Mouse (Mus musculus): Measurements from ENCODE around the gene Zmiz2. TPM values are rescaled to one million over a fixed set of nuclear protein-coding genes. Genes with fewer than 3 reads are reported as not detected.
"Not testable (repeated sequence)": the region's sequence is repeated elsewhere in the genome, so short reads cannot be mapped to it uniquely, and the experiment has no call there.

The Zmiz2 gene
- polyA plus RNA-seq, 1 experiment from 2014 or later: 22.6 TPM

DNA sequence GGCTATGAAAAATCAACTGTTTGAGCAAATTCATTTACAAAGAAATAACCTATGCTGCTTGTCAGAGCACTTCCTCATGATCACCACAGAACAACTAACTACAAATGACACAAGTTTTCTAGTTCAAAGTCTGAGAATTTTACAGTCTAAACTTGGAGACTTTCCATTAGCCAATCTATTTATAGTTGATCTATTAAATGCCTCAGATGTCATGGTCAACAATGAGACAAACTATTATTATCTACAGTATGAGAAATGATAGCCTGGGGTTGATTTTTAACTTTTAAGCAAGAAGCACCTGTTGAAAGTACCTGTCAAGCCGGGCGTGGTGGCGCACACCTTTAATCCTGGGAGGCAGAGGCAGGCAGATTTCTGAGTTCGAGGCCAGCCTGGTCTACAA is 53.7 kb downstream of the Zmiz2 start:
- Histone ChIP-seq H3K4me1 (peaks cover 10% of the 10 kb centered on the region), H3K9me3 (no peaks in the 10 kb centered on the region), H3K27ac (replicated peaks) (no peak overlapping the region), H3K4me2 (replicated peaks) (peak overlapping the region; percentile 68; the same call in 1 of the 2 replicates), H3K4me3 (no peak overlapping the region), H3K9ac (replicated peaks) (no peak overlapping the region), H3K27me3 (no peaks in the 10 kb centered on the region), H3K36me3 (peaks cover 17% of the 10 kb centered on the region)
- WGBS: 94% methylated on average over 4 of the region's 4 CpGs
- ATAC-seq (ENCODE audit: low FRiP score, low read depth): no peak

DNA sequence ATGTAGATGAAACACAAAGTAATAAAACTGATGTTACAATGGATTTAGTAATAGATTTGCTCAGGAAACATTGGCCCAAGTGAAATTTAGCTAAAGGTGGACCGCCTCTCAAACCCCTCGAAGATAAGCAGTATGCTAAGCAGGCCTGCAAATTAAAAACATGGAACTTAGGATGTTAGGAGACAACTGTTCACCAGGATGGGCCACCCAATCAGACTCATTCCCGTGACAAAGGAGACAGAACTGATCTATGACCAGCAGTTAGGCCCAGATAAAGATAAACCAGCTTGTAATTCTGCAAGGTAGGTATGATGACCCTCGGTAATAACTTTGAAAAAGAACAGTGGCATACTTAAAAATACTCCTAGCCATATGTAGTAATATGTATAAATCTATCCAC is 54.2 kb downstream of the Zmiz2 start:
- Histone ChIP-seq H3K27me3 (no peaks in the 10 kb centered on the region), H3K9ac (replicated peaks) (peak overlapping the region; percentile 84), H3K4me1 (peaks cover 10% of the 10 kb centered on the region), H3K36me3 (peaks cover 11% of the 10 kb centered on the region), H3K4me2 (replicated peaks) (peak overlapping the region; percentile 68), H3K4me3 (peak overlapping the region; percentile 83), H3K9me3 (no peaks in the 10 kb centered on the region), H3K27ac (replicated peaks) (peak overlapping the region; percentile 97)
- no peak for ATAC-seq (ENCODE audit: low FRiP score, low read depth)
- 62% methylated on average over 4 of the region's 4 CpGs for WGBS

DNA sequence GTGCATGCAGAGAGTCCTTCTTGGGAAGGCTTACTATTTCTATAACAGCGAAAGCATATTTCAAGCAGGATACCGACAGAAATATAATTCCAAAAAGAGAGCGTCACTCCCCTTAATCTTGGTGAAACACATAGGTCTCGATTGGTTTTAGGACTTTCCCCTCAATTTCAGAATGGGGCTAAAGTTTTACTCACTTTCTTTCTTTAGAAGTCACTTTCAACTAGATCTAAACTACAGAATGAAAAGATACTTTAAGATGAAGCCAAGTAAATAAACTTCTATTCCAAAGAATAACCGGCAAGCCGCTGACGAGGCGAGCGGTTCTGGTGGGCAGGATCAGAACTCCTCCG is 54.8 kb downstream of the Zmiz2 start:
- Histone ChIP-seq H3K36me3 (peaks cover 10% of the 10 kb centered on the region; the same call in 1 of the 2 replicates), H3K27ac (replicated peaks) (peak overlapping the region; percentile 97), H3K4me2 (replicated peaks) (peak overlapping the region; percentile 68), H3K9me3 (no peaks in the 10 kb centered on the region), H3K4me1 (peaks cover 10% of the 10 kb centered on the region), H3K4me3 (peak overlapping the region; percentile 83), H3K27me3 (no peaks in the 10 kb centered on the region), H3K9ac (replicated peaks) (peak overlapping the region; percentile 84)
- ATAC-seq (ENCODE audit: low FRiP score, low read depth): no peak
- 0% methylated on average over 10 of the region's 10 CpGs for WGBS

DNA sequence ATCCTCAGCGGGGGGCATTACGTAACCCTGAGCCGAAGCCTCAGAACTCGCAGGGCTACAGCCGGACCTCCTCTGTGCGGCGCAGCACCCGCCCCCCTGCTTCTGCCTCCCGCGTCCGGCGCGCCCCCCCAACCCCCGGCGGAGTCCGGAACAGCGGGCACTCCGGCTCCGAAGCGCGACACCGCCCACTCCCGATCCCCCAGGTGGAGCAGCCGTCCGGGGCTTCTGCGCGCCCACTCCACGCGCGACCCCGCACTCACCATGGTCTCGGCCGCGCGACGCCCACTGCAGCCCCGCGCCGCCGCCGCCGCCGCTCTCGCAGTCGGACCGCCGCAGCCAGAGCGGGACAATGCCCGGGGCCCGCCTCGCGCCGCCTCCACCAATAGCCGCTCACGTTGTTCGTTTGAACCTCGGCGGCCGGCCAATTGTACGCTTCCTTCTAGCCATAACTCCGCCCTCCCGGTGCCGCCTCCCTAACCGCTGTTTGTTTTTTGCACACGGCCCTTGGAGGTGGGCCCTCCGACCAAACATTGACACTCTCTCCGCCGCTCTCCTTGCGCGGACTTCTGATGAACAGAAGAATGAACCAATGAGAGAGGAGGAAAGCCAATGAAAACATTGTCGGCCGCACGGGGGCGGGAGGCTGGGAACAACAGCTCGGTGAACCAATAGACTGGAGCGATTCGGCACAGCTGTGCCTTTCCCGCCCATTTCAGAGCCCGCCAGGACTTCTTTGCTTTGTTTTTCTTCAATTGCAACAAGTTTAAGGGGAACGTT is 55.4 kb downstream of the Zmiz2 start, which contains the start of gene H2afv:
TSS of gene H2afv (minus strand) at position 367 of the 777 bp plus-strand sequence.
- WGBS: under 1% methylated on average over 79 of the region's 80 CpGs
- Histone ChIP-seq H3K4me1 (peaks cover 10% of the 10 kb centered on the region), H3K9ac (replicated peaks) (peak within 1 kb of the TSS; percentile 84), H3K27ac (replicated peaks) (peak within 1 kb of the TSS; percentile 97), H3K9me3 (no peaks in the 10 kb centered on the region), H3K36me3 (peaks cover 10% of the 10 kb centered on the region; the same call in 1 of the 2 replicates), H3K27me3 (no peaks in the 10 kb centered on the region), H3K4me3 (peak within 1 kb of the TSS; percentile 83), H3K4me2 (replicated peaks) (peak within 1 kb of the TSS; percentile 68)
- peak; percentile 98 for ATAC-seq (ENCODE audit: low FRiP score, low read depth)

DNA sequence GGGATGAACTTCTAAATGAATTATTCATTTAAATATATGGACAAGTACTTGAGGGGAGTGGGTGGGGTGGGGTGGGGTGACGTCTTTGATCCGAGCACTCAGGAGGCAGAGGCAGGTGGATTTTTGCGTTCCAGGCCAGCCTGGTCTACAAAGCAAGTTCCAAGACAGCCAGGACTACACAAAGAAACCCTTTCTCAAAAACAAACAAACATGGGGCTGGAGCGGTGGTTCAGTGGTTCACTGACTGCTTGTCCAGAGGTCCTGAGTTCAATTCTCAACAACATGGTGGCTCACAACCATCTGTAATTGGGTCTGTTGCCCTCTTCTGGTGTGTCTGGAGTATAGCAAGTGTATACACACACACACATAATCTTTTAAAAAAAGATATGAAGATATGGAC is 56.6 kb downstream of the Zmiz2 start:
- Histone ChIP-seq H3K4me3 (no peak overlapping the region), H3K4me2 (replicated peaks) (no peak overlapping the region), H3K4me1 (peaks cover 10% of the 10 kb centered on the region), H3K27me3 (no peaks in the 10 kb centered on the region), H3K9ac (replicated peaks) (no peak overlapping the region), H3K9me3 (no peaks in the 10 kb centered on the region), H3K36me3 (peaks cover 10% of the 10 kb centered on the region; the same call in 1 of the 2 replicates), H3K27ac (replicated peaks) (no peak overlapping the region)
- WGBS: 77% methylated on average over 4 of the region's 4 CpGs
- no peak for ATAC-seq (ENCODE audit: low FRiP score, low read depth)

DNA sequence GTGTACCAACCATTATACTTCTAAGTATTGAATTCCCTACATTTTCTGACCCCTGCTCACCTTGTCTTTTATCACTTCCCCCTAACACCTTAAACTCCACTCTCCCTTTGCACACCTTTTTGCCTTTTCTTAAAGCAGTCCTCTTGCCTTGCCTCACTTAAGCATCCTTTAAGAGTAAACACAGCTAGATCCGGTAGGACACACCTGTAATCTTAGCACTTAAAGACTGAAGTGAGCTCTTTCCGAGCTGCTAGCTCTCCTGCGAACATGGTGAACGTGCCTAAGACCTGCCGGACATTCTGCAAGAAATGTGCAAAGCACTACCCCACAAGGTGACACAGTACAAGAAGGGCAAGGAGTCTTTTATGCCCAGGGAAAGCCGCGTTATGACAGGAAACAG is 57.1 kb downstream of the Zmiz2 start:
- WGBS: 87% methylated on average over 7 of the region's 7 CpGs
- no peaks in the 10 kb centered on the region for H3K9me3 ChIP-seq
- ATAC-seq (ENCODE audit: low FRiP score, low read depth): no peak

DNA sequence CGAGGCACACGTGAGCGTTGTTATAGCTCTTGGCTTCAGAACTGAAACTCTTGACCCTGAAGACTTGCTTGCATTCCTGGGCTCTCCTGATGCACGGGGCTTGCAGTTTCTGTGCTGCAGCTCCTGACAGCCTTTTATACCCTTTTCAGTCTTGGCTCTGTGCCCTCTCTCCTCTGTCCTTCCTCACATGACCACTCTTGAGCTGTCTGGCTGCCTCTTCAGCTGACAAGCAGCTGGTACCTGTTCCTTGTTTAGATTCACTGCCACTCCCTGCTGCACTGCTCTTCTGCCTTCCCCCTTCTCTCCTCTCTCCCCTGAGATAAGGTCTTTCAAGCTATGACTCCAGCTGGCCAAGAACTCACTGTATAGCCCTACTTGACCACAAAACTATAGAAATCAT is 58.6 kb downstream of the Zmiz2 start:
- WGBS: 90% methylated on average over 4 of the region's 4 CpGs
- Histone ChIP-seq H3K36me3 (no peaks in the 10 kb centered on the region), H3K27ac (replicated peaks) (no peak overlapping the region), H3K4me3 (no peak overlapping the region), H3K27me3 (no peaks in the 10 kb centered on the region), H3K9me3 (no peaks in the 10 kb centered on the region), H3K9ac (replicated peaks) (no peak overlapping the region), H3K4me2 (replicated peaks) (no peak overlapping the region), H3K4me1 (peaks cover 10% of the 10 kb centered on the region)
- no peak for ATAC-seq (ENCODE audit: low FRiP score, low read depth)

More for the DNA sequence above, 57.1 kb downstream of the Zmiz2 start:
- Histone ChIP-seq H3K27me3 (no peaks in the 10 kb centered on the region), H3K9ac (replicated peaks) (no peak overlapping the region), H3K4me1 (peaks cover 10% of the 10 kb centered on the region), H3K27ac (replicated peaks) (no peak overlapping the region), H3K4me2 (replicated peaks) (no peak overlapping the region), H3K4me3 (no peak overlapping the region), H3K36me3 (peaks cover 7% of the 10 kb centered on the region; the same call in 1 of the 2 replicates)

DNA sequence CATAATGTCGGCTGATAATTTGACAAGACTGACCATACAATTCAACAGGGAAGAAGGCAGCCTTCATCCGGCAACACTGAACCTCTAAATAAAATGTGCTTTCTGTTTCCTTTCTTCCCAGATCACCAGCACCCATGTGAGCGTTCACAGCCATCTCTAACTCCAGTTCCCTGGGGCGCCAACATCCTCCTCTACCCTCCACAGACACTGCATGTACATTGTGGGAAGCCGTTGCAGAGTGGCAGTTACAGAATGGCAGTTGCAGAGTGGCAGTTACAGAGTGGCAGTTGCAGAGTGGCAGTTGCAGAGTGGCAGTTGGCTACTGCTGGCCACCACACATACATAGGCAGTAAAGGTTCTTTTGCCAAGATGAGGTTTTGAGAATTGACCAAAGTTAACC is 59.3 kb downstream of the Zmiz2 start:
- not testable (repeated sequence) for ATAC-seq (ENCODE audit: low FRiP score, low read depth); H3K27ac ChIP-seq (replicated peaks); H3K4me3 ChIP-seq; H3K9me3 ChIP-seq; H3K4me1 ChIP-seq; H3K9ac ChIP-seq (replicated peaks); H3K4me2 ChIP-seq (replicated peaks); H3K36me3 ChIP-seq; H3K27me3 ChIP-seq
- 94% methylated on average over 5 of the region's 5 CpGs for WGBS

Small RNA genes lying within 50 kb of the gene (microRNA-seq; reads per million reads assigned to microRNA genes)
- 2.6 reads per million, percentile 3 among the genes with 10 or more reads in this experiment for gene Mir7651

Other genes with a start within 250 kb of the Zmiz2 start
- gene A730071L15Rik, start 189.0 kb upstream of the Zmiz2 start, polyA plus RNA-seq (2016; fragmentation: Nextera tagmentation; extraction: Ambion mirVana): 0.38 and 0.41 TPM in 2 replicates
- 55.0 and 55.9 TPM in 2 replicates for gene Nudcd3, start 188.7 kb upstream of the Zmiz2 start, polyA plus RNA-seq (2016; fragmentation: Nextera tagmentation; extraction: Ambion mirVana)
- not detected in 2 replicates for gene Npc1l1, start 158.9 kb upstream of the Zmiz2 start, polyA plus RNA-seq (2016; fragmentation: Nextera tagmentation; extraction: Ambion mirVana)
- gene Ddx56, start 121.3 kb upstream of the Zmiz2 start, polyA plus RNA-seq (2016; fragmentation: Nextera tagmentation; extraction: Ambion mirVana): 92.0 and 93.7 TPM in 2 replicates
- 150 and 153 TPM in 2 replicates for gene Tmed4, start 114.2 kb upstream of the Zmiz2 start, polyA plus RNA-seq (2016; fragmentation: Nextera tagmentation; extraction: Ambion mirVana)
- 92.4 and 98.3 TPM in 2 replicates for gene Ogdh, start 97.4 kb upstream of the Zmiz2 start, polyA plus RNA-seq (2016; fragmentation: Nextera tagmentation; extraction: Ambion mirVana)
- 4,523 and 4,594 TPM in 2 replicates for gene Ppia, start 26.4 kb downstream of the Zmiz2 start, polyA plus RNA-seq (2016; fragmentation: Nextera tagmentation; extraction: Ambion mirVana)
- gene H2afv, start 55.4 kb downstream of the Zmiz2 start, polyA plus RNA-seq (2016; fragmentation: Nextera tagmentation; extraction: Ambion mirVana): 831 and 843 TPM in 2 replicates
- gene Purb, start 86.8 kb downstream of the Zmiz2 start, polyA plus RNA-seq (2016; fragmentation: Nextera tagmentation; extraction: Ambion mirVana): 16.8 and 17.0 TPM in 2 replicates
- gene Myo1g, start 131.9 kb downstream of the Zmiz2 start, polyA plus RNA-seq (2016; fragmentation: Nextera tagmentation; extraction: Ambion mirVana): 0.31 and 0.47 TPM in 2 replicates
- 87.5 and 88.6 TPM in 2 replicates for gene Ccm2, start 157.8 kb downstream of the Zmiz2 start, polyA plus RNA-seq (2016; fragmentation: Nextera tagmentation; extraction: Ambion mirVana)
- 83.4 and 88.5 TPM in 2 replicates for gene Nacad, start 217.0 kb downstream of the Zmiz2 start, polyA plus RNA-seq (2016; fragmentation: Nextera tagmentation; extraction: Ambion mirVana)
- gene Tbrg4, start 237.0 kb downstream of the Zmiz2 start, polyA plus RNA-seq (2016; fragmentation: Nextera tagmentation; extraction: Ambion mirVana): 42.9 and 46.1 TPM in 2 replicates
- not detected in 2 replicates for gene Wap, start 249.6 kb downstream of the Zmiz2 start, polyA plus RNA-seq (2016; fragmentation: Nextera tagmentation; extraction: Ambion mirVana)

Data from midbrain, embryonic 12.5 days (tissue).